Mouse (Mus musculus) forebrain, embryonic 10.5 days (tissue): ENCODE measurements around the gene AI837181. TPM values are rescaled to one million over a fixed set of nuclear protein-coding genes. Genes with fewer than 3 reads are reported as not detected.
A peak's percentile ranks its signal among the peaks of the same experiment; 100 is the strongest.

ENCODE experiments used
- DNase-seq: peaks from one replicate; pipeline ENCODE4 v3.0.0-alpha.2; 2017; ENCODE audit warnings: low spot score; ENCODE audit errors: extremely low spot score
- H3K27ac ChIP-seq: fragments of 300-500 bp; sonication (generic); 2 replicates; pipeline ENCODE4 v1.5.1; 2016; ENCODE audit warnings: mild to moderate bottlenecking
- H3K27me3 ChIP-seq: fragments of 300-500 bp; sonication (generic); 2 replicates; pipeline ENCODE4 v1.6.1; 2016; ENCODE audit warnings: mild to moderate bottlenecking; ENCODE audit not compliant: poor library complexity, severe bottlenecking
- H3K36me3 ChIP-seq: fragments of 300-500 bp; sonication (generic); replicated peaks from 2 replicates; pipeline ENCODE4 v1.6.1; 2016; ENCODE audit warnings: mild to moderate bottlenecking, moderate library complexity
- H3K4me1 ChIP-seq: fragments of 300-500 bp; sonication (generic); 2 replicates; pipeline ENCODE4 v1.6.1; 2016
- H3K4me3 ChIP-seq: fragments of 300-500 bp; sonication (generic); 2 replicates; pipeline ENCODE4 v1.5.1; 2016; ENCODE audit warnings: mild to moderate bottlenecking, moderate library complexity
- H3K9me3 ChIP-seq: fragments of 300-500 bp; sonication (generic); 2 replicates; pipeline ENCODE4 v1.6.1; 2016; ENCODE audit warnings: mild to moderate bottlenecking, moderate library complexity
- WGBS: fragments of 180-500 bp; shearing (Covaris S2); methylation state at CpG from one replicate; pipeline ENCODE4 v1.1.7; 2016; 5-methylcytosine and 5-hydroxymethylcytosine counted together
- polyA plus RNA-seq: library from polyadenylated mRNA; unstranded; fragments of >200 nt; fragmentation: Nextera tagmentation; extraction: Ambion mirVana; gene quantifications from 2 replicates; pipeline ENCODE4 v1.2.1, GENCODE M21; 2016

The AI837181 gene
- polyA plus RNA-seq, 1 experiment from 2014 or later, result 42.3 TPM

GRCm38 (mm10) chr19:5421784-5422183 lies 3.2 kb upstream of the AI837181 start:
- H3K4me1 ChIP-seq, result peaks cover 40% of the 10 kb centered on the region
- 93% methylated on average over 5 of the region's 5 CpGs for WGBS
- no peak for DNase-seq
- no peaks in the 10 kb centered on the region for H3K9me3 ChIP-seq
- no peak overlapping the region for H3K4me3 ChIP-seq
- H3K36me3 ChIP-seq, result peaks cover 65% of the 10 kb centered on the region
- no peak overlapping the region for H3K27ac ChIP-seq
- no peaks in the 10 kb centered on the region for H3K27me3 ChIP-seq

GRCm38 (mm10) chr19:5422267-5422666 lies 2.7 kb upstream of the AI837181 start:
- Histone ChIP-seq H3K9me3 (no peaks in the 10 kb centered on the region), H3K4me3 (peak overlapping the region; percentile 14; the same call in 1 of the 2 replicates), H3K4me1 (peaks cover 42% of the 10 kb centered on the region), H3K27me3 (no peaks in the 10 kb centered on the region), H3K36me3 (peaks cover 67% of the 10 kb centered on the region), H3K27ac (no peak overlapping the region)
- no peak for DNase-seq
- 89% methylated on average over 10 of the region's 10 CpGs for WGBS

- Histone ChIP-seq H3K27ac (no peak overlapping the region), H3K36me3 (peaks cover 67% of the 10 kb centered on the region), H3K27me3 (no peaks in the 10 kb centered on the region), H3K4me3 (peak overlapping the region; percentile 86; the same call in 1 of the 2 replicates), H3K9me3 (no peaks in the 10 kb centered on the region), H3K4me1 (peaks cover 44% of the 10 kb centered on the region)
- WGBS, result 81% methylated on average over 9 of the region's 9 CpGs
- DNase-seq, result no peak
Observed at GRCm38 (mm10) chr19:5422895-5423443, 2.0 kb upstream of the AI837181 start.

- Histone ChIP-seq H3K36me3 (peaks cover 68% of the 10 kb centered on the region), H3K4me3 (peak overlapping the region; percentile 86), H3K4me1 (peaks cover 46% of the 10 kb centered on the region), H3K9me3 (no peaks in the 10 kb centered on the region), H3K27me3 (no peaks in the 10 kb centered on the region), H3K27ac (peak overlapping the region; percentile 97)
- DNase-seq, result no peak
- 71% methylated on average over 12 of the region's 12 CpGs for WGBS
Observed at GRCm38 (mm10) chr19:5423561-5423960, 1.4 kb upstream of the AI837181 start.

- H3K27ac ChIP-seq, result peak overlapping the region; percentile 97
- DNase-seq, result no peak
- no peaks in the 10 kb centered on the region for H3K9me3 ChIP-seq
- WGBS, result under 1% methylated on average over 48 of the region's 48 CpGs
- peak overlapping the region; percentile 86 for H3K4me3 ChIP-seq
- peaks cover 72% of the 10 kb centered on the region for H3K36me3 ChIP-seq
- peaks cover 46% of the 10 kb centered on the region for H3K4me1 ChIP-seq
- H3K27me3 ChIP-seq, result no peaks in the 10 kb centered on the region
Observed at GRCm38 (mm10) chr19:5424092-5424781, 707 bp upstream of the AI837181 start.

- WGBS, result 91% methylated on average over 18 of the region's 18 CpGs
- no peaks in the 10 kb centered on the region for H3K9me3 ChIP-seq
- DNase-seq, result no peak
Observed at GRCm38 (mm10) chr19:5425906-5426565, 1.1 kb downstream of the AI837181 start.

GRCm38 (mm10) chr19:5426640-5427290 lies 1.8 kb downstream of the AI837181 start:
- Histone ChIP-seq H3K27ac (0 out of 2 replicates have a peak overlapping the region, but pooled peaks have one; percentile 40), H3K4me3 (peak overlapping the region; percentile 86), H3K36me3 (peaks cover 48% of the 10 kb centered on the region), H3K9me3 (no peaks in the 10 kb centered on the region), H3K4me1 (peaks cover 46% of the 10 kb centered on the region), H3K27me3 (no peaks in the 10 kb centered on the region)
- WGBS, result 95% methylated on average over 13 of the region's 13 CpGs
- no peak for DNase-seq

More at GRCm38 (mm10) chr19:5425906-5426565, 1.1 kb downstream of the AI837181 start:
- Histone ChIP-seq H3K27ac (peak overlapping the region; percentile 97), H3K4me3 (peak overlapping the region; percentile 86), H3K4me1 (peaks cover 46% of the 10 kb centered on the region), H3K27me3 (no peaks in the 10 kb centered on the region), H3K36me3 (peaks cover 55% of the 10 kb centered on the region)

GRCm38 (mm10) chr19:5428083-5428482 lies 3.1 kb downstream of the AI837181 start:
- Histone ChIP-seq H3K9me3 (no peaks in the 10 kb centered on the region), H3K4me1 (peaks cover 40% of the 10 kb centered on the region), H3K27me3 (no peaks in the 10 kb centered on the region), H3K4me3 (no peak overlapping the region; the same call in 1 of the 2 replicates), H3K27ac (no peak overlapping the region), H3K36me3 (peaks cover 35% of the 10 kb centered on the region)
- 84% methylated on average over 2 of the region's 2 CpGs for WGBS
- no peak for DNase-seq

GRCm38 (mm10) chr19:5429219-5429618 lies 4.3 kb downstream of the AI837181 start:
- Histone ChIP-seq H3K4me1 (peaks cover 39% of the 10 kb centered on the region), H3K4me3 (no peak overlapping the region), H3K27ac (no peak overlapping the region), H3K36me3 (peaks cover 30% of the 10 kb centered on the region), H3K27me3 (peaks cover 2% of the 10 kb centered on the region; the same call in 1 of the 2 replicates), H3K9me3 (no peaks in the 10 kb centered on the region)
- no peak for DNase-seq
- 86% methylated on average over 4 of the region's 4 CpGs for WGBS

GRCm38 (mm10) chr19:5429806-5430205 lies 4.9 kb downstream of the AI837181 start:
- Histone ChIP-seq H3K36me3 (peaks cover 30% of the 10 kb centered on the region), H3K9me3 (no peaks in the 10 kb centered on the region), H3K4me3 (no peak overlapping the region), H3K27ac (no peak overlapping the region), H3K4me1 (peaks cover 38% of the 10 kb centered on the region), H3K27me3 (peaks cover 6% of the 10 kb centered on the region; the same call in 1 of the 2 replicates)
- 78% methylated on average over 8 of the region's 8 CpGs for WGBS
- no peak for DNase-seq

- Histone ChIP-seq H3K27ac (no peak overlapping the region), H3K4me3 (no peak overlapping the region), H3K27me3 (peaks cover 6% of the 10 kb centered on the region; the same call in 1 of the 2 replicates), H3K9me3 (no peaks in the 10 kb centered on the region), H3K4me1 (peaks cover 36% of the 10 kb centered on the region), H3K36me3 (peaks cover 30% of the 10 kb centered on the region)
- DNase-seq, result no peak
- 83% methylated on average over 1 of the region's 1 CpGs for WGBS
Observed at GRCm38 (mm10) chr19:5430408-5430807, 5.5 kb downstream of the AI837181 start.

- H3K36me3 ChIP-seq, result peaks cover 18% of the 10 kb centered on the region
- H3K27ac ChIP-seq, result no peak overlapping the region
- no peaks in the 10 kb centered on the region for H3K9me3 ChIP-seq
- H3K27me3 ChIP-seq, result peaks cover 6% of the 10 kb centered on the region; the same call in 1 of the 2 replicates
- no peak overlapping the region for H3K4me3 ChIP-seq
- WGBS, result 75% methylated on average over 4 of the region's 4 CpGs
- H3K4me1 ChIP-seq, result peaks cover 20% of the 10 kb centered on the region
- no peak for DNase-seq
Observed at GRCm38 (mm10) chr19:5431911-5432464, 7.0 kb downstream of the AI837181 start.
